Mouse (Mus musculus) kidney, embryonic 14.5 days (tissue): ENCODE measurements around the gene Kdm4b. TPM values are rescaled to one million over a fixed set of nuclear protein-coding genes. Genes with fewer than 3 reads are reported as not detected.

Experiments
- ATAC-seq: fragments of 200-750 bp; cut with Nextera tagmentation; 2 replicates; pipeline ENCODE4 v1.8.0; 2017; ENCODE audit warnings: moderate number of reproducible peaks, mild to moderate bottlenecking, moderate TSS enrichment, moderate library complexity; ENCODE audit not compliant: low FRiP score, low TSS enrichment
- H3K27ac ChIP-seq: fragments of 300-500 bp; sonication (generic); 2 replicates; pipeline ENCODE4 v1.5.1; 2014; ENCODE audit warnings: low read depth, mild to moderate bottlenecking, low read length, moderate library complexity, mixed read lengths
- H3K27me3 ChIP-seq: fragments of 300-500 bp; sonication (generic); 2 replicates; pipeline ENCODE4 v1.6.1; 2014; ENCODE audit warnings: mild to moderate bottlenecking, low read length; ENCODE audit not compliant: control insufficient read depth, insufficient read depth
- H3K36me3 ChIP-seq: fragments of 300-500 bp; sonication (generic); 2 replicates; pipeline ENCODE4 v1.6.1; 2014; ENCODE audit warnings: low read length, mixed read lengths; ENCODE audit not compliant: control insufficient read depth, insufficient read depth
- H3K4me1 ChIP-seq: fragments of 300-500 bp; sonication (generic); 2 replicates; pipeline ENCODE4 v1.6.1; 2014; ENCODE audit warnings: low read length, mixed read lengths; ENCODE audit not compliant: control insufficient read depth, insufficient read depth
- H3K4me2 ChIP-seq: fragments of 300-500 bp; sonication (generic); replicated peaks from 2 replicates; pipeline ENCODE4 v1.6.1; 2014; ENCODE audit warnings: low read depth, mild to moderate bottlenecking, low read length
- H3K4me3 ChIP-seq: fragments of 300-500 bp; sonication (generic); 2 replicates; pipeline ENCODE4 v1.5.1; 2014; ENCODE audit warnings: mild to moderate bottlenecking, low read length
- H3K9ac ChIP-seq: fragments of 300-500 bp; sonication (generic); 2 replicates; pipeline ENCODE4 v1.6.1; 2014; ENCODE audit warnings: low read depth, mild to moderate bottlenecking, low read length, moderate library complexity
- H3K9me3 ChIP-seq: fragments of 300-500 bp; sonication (generic); 2 replicates; pipeline ENCODE4 v1.6.1; 2016; ENCODE audit warnings: low read length; ENCODE audit not compliant: control insufficient read depth
- WGBS: fragments of 180-500 bp; shearing (Covaris S2); extraction: QIAGEN DNeasy Blood & Tissue Kit; methylation state at CpG from one replicate; pipeline ENCODE4 v1.1.7; 2014; 5-methylcytosine and 5-hydroxymethylcytosine counted together
- polyA plus RNA-seq: library from polyadenylated mRNA; unstranded; fragments of >200 nt; fragmentation: Nextera tagmentation; extraction: Ambion mirVana; gene quantifications from 2 replicates; pipeline ENCODE4 v1.2.1, GENCODE M21; 2014

Kdm4b gene
- polyA plus RNA-seq, 1 experiment from 2014 or later, result 33.3 TPM

DNA sequence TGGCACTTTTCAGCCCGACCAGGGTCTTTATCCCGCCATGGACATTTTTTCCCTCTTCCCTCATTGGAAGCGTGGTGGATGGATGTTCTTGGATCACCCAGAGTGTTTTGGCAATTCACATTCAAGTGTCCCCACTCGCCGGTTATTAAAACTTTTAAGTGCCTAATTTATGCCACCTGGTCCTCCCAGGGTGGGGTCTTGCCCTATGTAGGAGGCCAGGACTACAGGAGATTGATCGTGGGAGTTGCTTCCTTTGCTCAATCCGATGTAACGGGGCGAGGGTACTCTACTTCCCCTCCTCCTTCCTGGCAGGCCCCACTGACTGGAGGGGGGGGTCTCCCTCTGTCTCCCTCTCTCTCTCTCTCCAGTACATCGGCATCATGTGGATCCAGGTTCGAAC lies 21.1 kb upstream of the Kdm4b start:
- Histone ChIP-seq H3K27ac (peak overlapping the region; percentile 38), H3K27me3 (no peaks in the 10 kb centered on the region), H3K4me2 (peak overlapping the region; percentile 95), H3K4me1 (peaks cover 27% of the 10 kb centered on the region), H3K4me3 (peak overlapping the region; percentile 74), H3K9me3 (no peaks in the 10 kb centered on the region), H3K9ac (peak overlapping the region; percentile 83), H3K36me3 (peaks cover 36% of the 10 kb centered on the region)
- 3% methylated on average over 11 of the region's 11 CpGs for WGBS
- ATAC-seq, result no peak

DNA sequence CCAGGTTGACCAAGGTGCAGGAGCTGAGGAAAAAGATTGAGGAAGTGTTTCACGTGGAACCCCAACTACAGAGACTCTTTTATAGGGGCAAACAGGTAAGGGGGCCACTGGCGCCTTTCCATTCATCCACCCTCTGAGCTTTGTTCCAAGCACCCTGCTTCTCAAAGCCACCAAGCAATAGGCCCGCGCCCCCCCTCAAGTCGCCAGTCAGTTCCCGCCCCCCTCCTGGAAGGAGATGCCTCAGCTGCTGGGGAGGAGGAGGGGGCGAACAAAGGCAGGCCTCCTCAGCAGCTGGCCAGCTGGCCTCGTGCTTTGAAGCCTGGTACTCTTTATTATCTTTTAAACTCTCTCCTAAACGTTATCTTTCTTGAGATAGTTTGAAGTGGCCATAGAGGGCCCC lies 20.7 kb upstream of the Kdm4b start:
- Histone ChIP-seq H3K9ac (peak overlapping the region; percentile 83), H3K9me3 (no peaks in the 10 kb centered on the region), H3K36me3 (peaks cover 40% of the 10 kb centered on the region), H3K27me3 (no peaks in the 10 kb centered on the region), H3K4me2 (peak overlapping the region; percentile 95), H3K4me1 (peaks cover 27% of the 10 kb centered on the region), H3K4me3 (peak overlapping the region; percentile 74), H3K27ac (peak overlapping the region; percentile 38)
- WGBS, result 15% methylated on average over 9 of the region's 9 CpGs
- no peak for ATAC-seq

DNA sequence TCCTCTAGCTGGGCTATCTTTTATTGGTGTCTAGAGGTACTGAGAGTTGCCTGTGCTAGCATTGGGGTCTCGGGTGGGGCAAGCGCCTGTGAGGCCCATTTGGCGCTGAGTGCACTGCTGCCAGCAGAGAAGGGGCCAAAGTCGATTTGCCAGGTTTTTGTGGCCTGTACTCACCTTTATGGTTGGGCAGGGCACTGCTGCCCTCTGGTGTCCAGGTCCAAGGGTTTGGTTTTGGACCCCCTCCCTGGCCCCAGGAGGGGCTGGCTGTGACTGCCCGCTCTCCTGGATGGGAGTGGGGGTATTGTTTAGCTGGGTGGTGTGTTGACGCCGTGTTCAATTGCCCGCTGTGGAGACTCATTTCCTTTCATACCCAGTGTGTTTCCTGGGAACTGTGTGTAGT lies 20.0 kb upstream of the Kdm4b start:
- H3K9ac ChIP-seq, result peak overlapping the region; percentile 83; the same call in 1 of the 2 replicates
- H3K9me3 ChIP-seq, result no peaks in the 10 kb centered on the region
- WGBS, result 46% methylated on average over 8 of the region's 8 CpGs
- peaks cover 27% of the 10 kb centered on the region for H3K4me1 ChIP-seq
- H3K4me2 ChIP-seq, result peak overlapping the region; percentile 95
- H3K27ac ChIP-seq, result no peak overlapping the region; the same call in 1 of the 2 replicates
- no peak for ATAC-seq
- peak overlapping the region; percentile 74; the same call in 1 of the 2 replicates for H3K4me3 ChIP-seq
- H3K27me3 ChIP-seq, result no peaks in the 10 kb centered on the region
- peaks cover 47% of the 10 kb centered on the region for H3K36me3 ChIP-seq

DNA sequence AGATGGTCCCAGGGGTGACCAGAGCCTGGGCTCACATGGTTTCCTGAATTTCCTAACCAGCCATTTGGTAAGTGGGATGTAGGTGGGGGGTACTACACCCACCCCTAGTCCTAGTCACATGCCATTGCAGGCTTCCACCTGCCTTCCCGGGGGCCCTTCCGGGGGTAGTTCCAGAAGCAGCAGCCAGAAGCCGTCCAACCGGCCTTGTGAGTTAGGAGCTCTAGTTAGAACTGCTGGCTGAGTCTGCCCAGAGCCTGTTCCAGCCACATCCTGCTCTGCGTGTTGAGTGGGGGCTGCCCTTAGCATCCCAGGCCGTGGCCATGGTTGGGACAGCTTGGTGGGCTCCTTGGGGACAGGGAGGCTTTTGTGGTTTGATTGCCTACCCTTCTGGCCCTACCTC lies 17.8 kb upstream of the Kdm4b start:
- Histone ChIP-seq H3K9ac (no peak overlapping the region), H3K4me2 (no peak overlapping the region; the same call in 1 of the 2 replicates), H3K27ac (peak overlapping the region; percentile 57; the same call in 1 of the 2 replicates), H3K36me3 (peaks cover 70% of the 10 kb centered on the region), H3K27me3 (no peaks in the 10 kb centered on the region), H3K9me3 (no peaks in the 10 kb centered on the region), H3K4me1 (peaks cover 27% of the 10 kb centered on the region), H3K4me3 (no peak overlapping the region)
- no peak for ATAC-seq
- 57% methylated on average over 6 of the region's 6 CpGs for WGBS

DNA sequence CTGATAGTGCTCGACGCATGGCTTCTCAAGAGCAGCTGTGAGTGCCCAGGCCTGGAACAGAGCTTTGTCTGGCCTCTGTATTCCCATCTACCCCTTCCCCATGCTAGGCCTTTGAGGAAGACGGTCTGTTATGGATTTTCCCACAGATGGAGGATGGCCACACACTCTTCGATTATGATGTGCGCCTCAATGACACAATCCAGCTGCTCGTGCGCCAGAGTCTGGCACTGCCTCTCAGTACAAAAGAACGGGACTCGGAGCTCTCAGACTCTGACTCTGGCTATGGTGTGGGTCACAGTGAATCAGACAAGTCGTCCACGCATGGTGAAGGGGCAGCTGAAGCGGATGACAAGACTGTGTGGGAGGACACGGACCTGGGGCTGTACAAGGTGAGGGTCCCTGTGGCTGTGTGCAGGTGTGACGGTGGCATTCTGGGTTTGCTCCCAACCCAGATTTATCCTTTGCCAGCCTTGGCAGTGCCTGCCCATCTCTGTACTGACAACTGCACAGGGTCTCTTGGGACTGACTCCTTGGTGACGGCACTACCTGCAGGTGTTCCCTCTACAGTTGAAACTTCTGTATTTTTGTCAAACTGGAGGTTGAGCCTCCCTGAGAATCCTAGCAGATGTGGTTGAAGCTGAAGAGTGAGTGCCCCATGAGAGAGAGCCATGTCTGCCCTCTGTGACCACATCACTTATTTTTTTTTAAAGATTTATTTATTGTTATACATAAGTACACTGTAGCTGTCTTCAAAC lies 16.5 kb upstream of the Kdm4b start:
- Histone ChIP-seq H3K36me3 (peaks cover 82% of the 10 kb centered on the region), H3K4me1 (peaks cover 27% of the 10 kb centered on the region), H3K9ac (no peak overlapping the region), H3K4me3 (no peak overlapping the region), H3K27ac (0 out of 2 replicates have a peak overlapping the region, but pooled peaks have one; percentile 57), H3K4me2 (no peak overlapping the region), H3K9me3 (no peaks in the 10 kb centered on the region), H3K27me3 (no peaks in the 10 kb centered on the region)
- WGBS, result 81% methylated on average over 15 of the region's 15 CpGs
- no peak for ATAC-seq

DNA sequence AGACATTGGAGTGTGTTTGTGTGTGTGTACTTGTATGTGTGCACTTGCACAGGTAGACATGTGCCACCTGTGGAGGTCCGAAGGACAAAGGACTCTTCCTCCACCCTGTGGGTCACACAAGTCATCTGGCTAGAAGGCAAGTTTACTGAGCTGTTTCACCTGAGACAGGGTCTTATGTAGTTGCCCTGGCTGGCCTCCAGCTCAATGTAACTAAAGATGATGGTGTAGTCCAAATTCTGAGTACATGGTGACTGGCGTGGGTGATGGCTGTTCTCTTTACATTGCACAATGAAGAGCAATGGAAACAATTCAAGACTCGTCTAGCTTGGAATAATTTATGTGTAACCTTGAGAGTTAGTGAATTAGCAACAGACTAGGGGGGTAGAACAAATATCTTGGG lies 1.4 kb upstream of the Kdm4b start:
- Histone ChIP-seq H3K27ac (no peak overlapping the region), H3K9me3 (no peaks in the 10 kb centered on the region), H3K4me2 (no peak overlapping the region), H3K4me3 (no peak overlapping the region), H3K36me3 (peaks cover 36% of the 10 kb centered on the region), H3K9ac (no peak overlapping the region), H3K4me1 (peaks cover 15% of the 10 kb centered on the region), H3K27me3 (no peaks in the 10 kb centered on the region)
- no peak for ATAC-seq
- 53% methylated on average over 3 of the region's 3 CpGs for WGBS

DNA sequence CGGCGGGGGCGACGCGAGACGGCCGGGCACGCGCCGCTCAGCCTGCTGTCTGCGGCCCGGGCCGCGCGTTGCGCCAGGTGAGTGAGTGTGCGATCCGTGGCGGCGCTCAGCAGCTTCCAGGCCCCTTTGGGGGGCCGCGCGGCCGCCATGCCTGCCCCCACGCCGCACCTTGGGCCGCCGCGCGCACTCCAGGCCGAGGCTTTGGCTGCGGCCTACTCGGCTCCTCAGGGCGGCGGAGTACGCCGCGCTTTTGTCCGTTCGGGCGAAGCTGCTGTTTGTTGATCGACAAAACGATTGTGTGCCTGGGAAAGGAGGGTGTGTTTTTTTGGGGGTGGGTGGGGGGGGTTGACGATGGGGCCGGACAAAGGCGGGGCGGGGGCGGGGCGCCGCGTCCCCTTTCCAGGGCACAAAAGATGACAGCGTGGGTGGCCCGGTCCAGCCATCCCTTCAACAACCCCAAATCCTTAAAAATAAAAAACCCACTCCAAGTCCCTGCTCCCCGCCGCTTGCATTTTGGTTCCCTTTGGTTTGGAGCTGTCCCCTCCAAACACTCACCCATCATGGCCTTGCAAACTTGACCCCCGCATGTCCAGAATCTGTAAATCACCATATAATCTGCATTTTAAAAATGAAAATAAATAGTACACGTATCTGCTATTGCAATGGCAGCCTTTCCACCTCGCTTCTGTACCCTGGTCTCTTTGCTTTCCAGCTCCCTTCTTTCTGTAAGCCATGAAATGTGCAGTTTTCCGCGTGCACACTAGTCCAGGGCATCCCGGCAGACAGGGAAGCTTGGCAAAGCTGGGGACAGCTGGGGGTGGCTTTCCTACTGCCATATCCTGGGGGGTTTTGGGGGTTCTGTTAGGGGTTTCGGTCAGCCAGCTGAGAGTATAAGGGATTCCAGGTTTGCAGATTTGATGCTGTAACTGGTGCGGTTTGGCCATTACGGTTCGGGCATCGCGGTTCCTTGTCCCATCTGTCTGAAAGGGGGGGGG lies 588 bp downstream of the Kdm4b start:
- WGBS, result 2% methylated on average over 62 of the region's 67 CpGs
- H3K4me2 ChIP-seq, result peak overlapping the region; percentile 94
- ATAC-seq, result peak; percentile 48; the same call in 1 of the 2 replicates
- H3K9me3 ChIP-seq, result no peaks in the 10 kb centered on the region
- peak overlapping the region; percentile 89 for H3K4me3 ChIP-seq
- H3K36me3 ChIP-seq, result peaks cover 18% of the 10 kb centered on the region
- H3K27ac ChIP-seq, result peak overlapping the region; percentile 85
- H3K4me1 ChIP-seq, result peaks cover 15% of the 10 kb centered on the region
- H3K9ac ChIP-seq, result peak overlapping the region; percentile 95
- no peaks in the 10 kb centered on the region for H3K27me3 ChIP-seq

DNA sequence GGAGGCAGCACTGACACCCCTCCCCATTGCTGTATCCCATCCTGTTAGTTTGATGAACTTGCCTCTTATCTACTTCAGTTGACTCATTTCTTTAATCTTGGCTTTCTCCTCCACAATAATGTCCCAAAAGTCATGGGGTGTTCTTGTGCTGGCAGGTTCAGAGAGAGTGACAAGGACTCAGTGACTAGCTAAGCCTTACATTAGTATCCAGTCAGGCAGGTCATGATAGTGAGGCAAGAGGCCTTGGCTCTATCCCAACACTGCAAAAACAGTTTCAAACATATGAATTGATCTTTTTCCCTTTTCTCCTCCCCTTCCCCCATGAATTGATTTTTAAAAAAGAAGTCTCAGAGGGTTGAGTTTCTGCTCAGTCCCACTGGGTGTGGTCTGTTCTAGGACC lies 3.4 kb downstream of the Kdm4b start:
- H3K36me3 ChIP-seq, result no peaks in the 10 kb centered on the region; the same call in 1 of the 2 replicates
- H3K4me3 ChIP-seq, result no peak overlapping the region
- ATAC-seq, result no peak
- no peak overlapping the region for H3K9ac ChIP-seq
- H3K9me3 ChIP-seq, result no peaks in the 10 kb centered on the region
- H3K27me3 ChIP-seq, result no peaks in the 10 kb centered on the region
- no peak overlapping the region for H3K27ac ChIP-seq
- no peak overlapping the region for H3K4me2 ChIP-seq
- peaks cover 15% of the 10 kb centered on the region for H3K4me1 ChIP-seq
